Mouse (Mus musculus): ENCODE data around the gene Hist3h2a. TPM values are rescaled to one million over a fixed set of nuclear protein-coding genes. Genes with fewer than 3 reads are reported as not detected.

Hist3h2a gene
- polyA plus RNA-seq, 1 experiment from 2014 or later: 91.9 TPM

- Histone ChIP-seq H3K4me3 (replicated peaks) (no peak overlapping the region), H3K9me3 (no peaks in the 10 kb centered on the region), H3K27me3 (peaks cover 7% of the 10 kb centered on the region; the same call in 1 of the 2 replicates), H3K36me3 (replicated peaks) (no peaks in the 10 kb centered on the region), H3K27ac (no peak overlapping the region), H3K4me2 (no peak overlapping the region), H3K4me1 (no peaks in the 10 kb centered on the region), H3K9ac (no peak overlapping the region)
- no peak for ATAC-seq (ENCODE audit: low FRiP score)
- WGBS: 83% methylated on average over 7 of the region's 7 CpGs
Measured at GRCm38 (mm10) chr11:59002327-59003079, 48.0 kb downstream of the Hist3h2a start.

Small RNA genes within 50 kb of the gene (microRNA-seq; reads per million reads assigned to microRNA genes)
- not detected for gene Gm44313

Other genes with a start within 250 kb of the Hist3h2a start
- gene Olfr318, start 230.7 kb upstream of the Hist3h2a start, polyA plus RNA-seq (2016; fragmentation: Nextera tagmentation; extraction: Ambion mirVana): not detected in 2 replicates
- gene Olfr317, start 215.5 kb upstream of the Hist3h2a start, polyA plus RNA-seq (2016; fragmentation: Nextera tagmentation; extraction: Ambion mirVana): 0.27 TPM in 1 of 2 replicates, not detected in the other
- not detected in 2 replicates for gene Olfr316, start 202.0 kb upstream of the Hist3h2a start, polyA plus RNA-seq (2016; fragmentation: Nextera tagmentation; extraction: Ambion mirVana)
- gene Olfr315, start 181.5 kb upstream of the Hist3h2a start, polyA plus RNA-seq (2016; fragmentation: Nextera tagmentation; extraction: Ambion mirVana): not detected in 2 replicates
- gene Olfr314, start 171.7 kb upstream of the Hist3h2a start, polyA plus RNA-seq (2016; fragmentation: Nextera tagmentation; extraction: Ambion mirVana): not detected in 2 replicates
- gene Fam183b, start 152.7 kb upstream of the Hist3h2a start, polyA plus RNA-seq (2016; fragmentation: Nextera tagmentation; extraction: Ambion mirVana): 2.1 and 2.3 TPM in 2 replicates
- gene Olfr313, start 139.7 kb upstream of the Hist3h2a start, polyA plus RNA-seq (2016; fragmentation: Nextera tagmentation; extraction: Ambion mirVana): not detected in 2 replicates
- gene Olfr312, start 125.4 kb upstream of the Hist3h2a start, polyA plus RNA-seq (2016; fragmentation: Nextera tagmentation; extraction: Ambion mirVana): 0.05 TPM in 1 of 2 replicates, not detected in the other
- gene Olfr311, start 115.4 kb upstream of the Hist3h2a start, polyA plus RNA-seq (2016; fragmentation: Nextera tagmentation; extraction: Ambion mirVana): not detected in 2 replicates
- gene Gm12258, start 107.5 kb upstream of the Hist3h2a start, polyA plus RNA-seq (2016; fragmentation: Nextera tagmentation; extraction: Ambion mirVana): 15.5 and 15.9 TPM in 2 replicates
- 10.6 and 11.1 TPM in 2 replicates for gene 2810021J22Rik, start 87.5 kb upstream of the Hist3h2a start, polyA plus RNA-seq (2016; fragmentation: Nextera tagmentation; extraction: Ambion mirVana)
- gene Zfp39, start 50.5 kb upstream of the Hist3h2a start, polyA plus RNA-seq (2016; fragmentation: Nextera tagmentation; extraction: Ambion mirVana): 5.6 and 6.8 TPM in 2 replicates
- 0.08 TPM in 1 of 2 replicates, not detected in the other for gene Btnl10, start 36.8 kb upstream of the Hist3h2a start, polyA plus RNA-seq (2016; fragmentation: Nextera tagmentation; extraction: Ambion mirVana)
- 403 and 431 TPM in 2 replicates for gene Rnf187, start 15.8 kb upstream of the Hist3h2a start, polyA plus RNA-seq (2016; fragmentation: Nextera tagmentation; extraction: Ambion mirVana)
- 185 and 187 TPM in 2 replicates for gene Hist3h2ba, start 5.8 kb upstream of the Hist3h2a start, polyA plus RNA-seq (2016; fragmentation: Nextera tagmentation; extraction: Ambion mirVana)
- 0.89 and 1.0 TPM in 2 replicates for gene Trim17, start within 50 bp of the Hist3h2a start, polyA plus RNA-seq (2016; fragmentation: Nextera tagmentation; extraction: Ambion mirVana)
- 19.2 and 20.9 TPM in 2 replicates for gene Trim11, start 23.4 kb downstream of the Hist3h2a start, polyA plus RNA-seq (2016; fragmentation: Nextera tagmentation; extraction: Ambion mirVana)
- not detected in 2 replicates for gene Obscn, start 181.7 kb downstream of the Hist3h2a start, polyA plus RNA-seq (2016; fragmentation: Nextera tagmentation; extraction: Ambion mirVana)
- gene Iba57, start 209.1 kb downstream of the Hist3h2a start, polyA plus RNA-seq (2016; fragmentation: Nextera tagmentation; extraction: Ambion mirVana): 5.9 and 6.6 TPM in 2 replicates
- 0.09 and 0.26 TPM in 2 replicates for gene Gjc2, start 228.5 kb downstream of the Hist3h2a start, polyA plus RNA-seq (2016; fragmentation: Nextera tagmentation; extraction: Ambion mirVana)
- 83.4 and 95.5 TPM in 2 replicates for gene Guk1, start 237.5 kb downstream of the Hist3h2a start, polyA plus RNA-seq (2016; fragmentation: Nextera tagmentation; extraction: Ambion mirVana)
- 88.9 and 93.6 TPM in 2 replicates for gene Mrpl55, start 247.8 kb downstream of the Hist3h2a start, polyA plus RNA-seq (2016; fragmentation: Nextera tagmentation; extraction: Ambion mirVana)